Comparison of ENCODE assay signal across 11 mouse cellular contexts in the genomic region with DNA sequence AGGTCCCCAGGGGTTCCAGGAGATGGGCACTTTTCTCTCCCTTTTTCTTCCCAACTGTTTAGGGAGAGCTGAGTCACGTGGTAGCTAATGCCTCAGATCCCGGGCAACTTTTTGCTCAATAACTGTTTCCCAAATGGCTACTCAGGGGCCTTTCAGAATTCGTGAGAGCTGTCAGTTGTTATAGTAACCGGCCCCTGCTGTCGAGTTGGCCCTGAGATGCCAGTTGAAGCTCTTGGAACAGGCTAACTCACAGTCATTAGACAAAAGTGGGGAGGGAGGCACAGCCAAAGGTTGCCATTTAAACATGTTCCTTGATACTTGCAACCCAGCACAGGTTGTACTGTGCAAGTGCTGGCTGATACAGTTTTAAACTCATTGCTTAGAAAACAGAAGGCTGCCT.
DNase-seq lines count a peak whose midpoint lies in the region; ATAC-seq lines count a peak whose summit lies in the region.
"Had no signal": no experiment of that assay in that cellular context is flagged by ENCODE, and none has a peak within 500 bp of the region (broad histone marks: within the 10 kb centered on the region; RNA-seq: fewer than 3 reads in every experiment).

No protein-coding gene starts in this region.

- no peaks in the 10 kb centered on the region for H3K4me1 ChIP-seq in embryonic facial prominence, embryonic 11.5 days (ENCODE audit: control insufficient read depth, insufficient read depth, low read length)
- peaks cover 4% of the 10 kb centered on the region; the same call in 1 of the 2 replicates for H3K4me1 ChIP-seq in embryonic facial prominence, embryonic 10.5 days
- peaks cover 31% of the 10 kb centered on the region for H3K4me1 ChIP-seq in forebrain, embryonic 10.5 days

- intact Hi-C loops in gastrocnemius, postnatal 14 days (cut with DNase I; ENCODE audit: low total_unique reads) = no loop called here

- no peak overlapping the region for H3K27ac ChIP-seq in embryonic facial prominence, embryonic 11.5 days (replicated peaks; ENCODE audit: low read depth, low read length)
- no peak overlapping the region for H3K27ac ChIP-seq in embryonic facial prominence, embryonic 10.5 days (replicated peaks)
- peak overlapping the region; percentile 65 for H3K27ac ChIP-seq in forebrain, embryonic 10.5 days
- H3K27ac ChIP-seq: liver, embryonic 14.5 days had no signal

- peak; percentile 9 for DNase-seq in embryonic facial prominence, embryonic 11.5 days (ENCODE audit: low spot score)
- no peak for DNase-seq in embryonic facial prominence, embryonic 10.5 days (ENCODE audit: low spot score)
- peak; percentile 53 for DNase-seq in brain, adult 2 months (ENCODE audit: low read depth, low spot score)
- DNase-seq in forebrain, embryonic 10.5 days (ENCODE audit: extremely low spot score, low spot score) = no peak
- DNase-seq in layer of hippocampus, adult 9-11 months = peak; percentile 49
- no peak for DNase-seq in ovary, adult 18-20 months (ENCODE audit: low spot score)
- DNase-seq in gastrocnemius, postnatal 14 days = no peak
- DNase-seq in c-Kit-positive CD71-positive TER-119-positive erythroid progenitor cells, embryonic 14.5 days (ENCODE audit: low spot score) = no peak
- DNase-seq: adrenal gland, postnatal 10 days; right cerebral cortex, postnatal 14 days had no signal

- no peaks in the 10 kb centered on the region for H3K36me3 ChIP-seq in embryonic facial prominence, embryonic 11.5 days (replicated peaks; ENCODE audit: control insufficient read depth, insufficient read depth, low read depth, low read length)
- no peaks in the 10 kb centered on the region for H3K36me3 ChIP-seq in embryonic facial prominence, embryonic 10.5 days (replicated peaks)
- H3K36me3 ChIP-seq in forebrain, embryonic 10.5 days (replicated peaks) = no peaks in the 10 kb centered on the region

- H3K4me3 ChIP-seq in embryonic facial prominence, embryonic 11.5 days (ENCODE audit: low read depth, low read length) = no peak overlapping the region
- no peak overlapping the region for H3K4me3 ChIP-seq in embryonic facial prominence, embryonic 10.5 days
- no peak overlapping the region for H3K4me3 ChIP-seq in forebrain, embryonic 10.5 days

- H3K27me3 ChIP-seq in embryonic facial prominence, embryonic 11.5 days (ENCODE audit: control insufficient read depth, insufficient read depth, low read length) = no peaks in the 10 kb centered on the region
- no peaks in the 10 kb centered on the region for H3K27me3 ChIP-seq in embryonic facial prominence, embryonic 10.5 days (replicated peaks; ENCODE audit: low read depth, poor library complexity, severe bottlenecking)
- H3K27me3 ChIP-seq in forebrain, embryonic 10.5 days (ENCODE audit: poor library complexity, severe bottlenecking) = no peaks in the 10 kb centered on the region

- ATAC-seq in embryonic facial prominence, embryonic 11.5 days (replicated peaks; ENCODE audit: insufficient number of reproducible peaks, low FRiP score, low TSS enrichment, low read depth) = no peak

- no peak overlapping the region for H3K4me2 ChIP-seq in embryonic facial prominence, embryonic 11.5 days (ENCODE audit: low read depth, low read length)

- 39% methylated on average over 5 of the region's 5 CpGs for WGBS in embryonic facial prominence, embryonic 11.5 days
- 48% methylated on average over 5 of the region's 5 CpGs for WGBS in embryonic facial prominence, embryonic 10.5 days
- 27% methylated on average over 5 of the region's 5 CpGs for WGBS in forebrain, embryonic 10.5 days

- H3K9me3 ChIP-seq in embryonic facial prominence, embryonic 11.5 days (replicated peaks; ENCODE audit: control insufficient read depth, low read length) = no peaks in the 10 kb centered on the region
- no peaks in the 10 kb centered on the region for H3K9me3 ChIP-seq in embryonic facial prominence, embryonic 10.5 days
- no peaks in the 10 kb centered on the region for H3K9me3 ChIP-seq in forebrain, embryonic 10.5 days

- no peak overlapping the region for H3K9ac ChIP-seq in embryonic facial prominence, embryonic 11.5 days (replicated peaks; ENCODE audit: low read length)
- H3K9ac ChIP-seq: liver, embryonic 14.5 days had no signal

Comparison
In these comparisons a context has a peak if more than half of its experiments do, and no peak if none do; other contexts are left out.
1. DNase-seq: peak in embryonic facial prominence, embryonic 11.5 days (single experiment), brain, adult 2 months (single experiment) and layer of hippocampus, adult 9-11 months (single experiment); none in embryonic facial prominence, embryonic 10.5 days (single experiment), forebrain, embryonic 10.5 days (single experiment), ovary, adult 18-20 months (single experiment), gastrocnemius, postnatal 14 days (single experiment) and c-Kit-positive CD71-positive TER-119-positive erythroid progenitor cells, embryonic 14.5 days (single experiment).